Mouse (Mus musculus) kidney, postnatal 0 days (tissue): ENCODE measurements around the gene Slc45a1. TPM values are rescaled to one million over a fixed set of nuclear protein-coding genes. Genes with fewer than 3 reads are reported as not detected.

Experiments
- ATAC-seq: fragments of 200-750 bp; cut with Nextera tagmentation; replicated peaks from 2 replicates; pipeline ENCODE4 v1.8.0; 2017; ENCODE audit warnings: low read depth, moderate number of reproducible peaks, moderate TSS enrichment, moderate library complexity; ENCODE audit not compliant: low FRiP score
- DNase-seq: peaks from one replicate; pipeline ENCODE4 v3.0.0-alpha.2; 2016; ENCODE audit warnings: low spot score
- H3K27ac ChIP-seq: fragments of 300-500 bp; sonication (generic); 2 replicates; pipeline ENCODE4 v1.5.1; 2014; ENCODE audit warnings: mild to moderate bottlenecking
- H3K27me3 ChIP-seq: fragments of 300-500 bp; sonication (generic); 2 replicates; pipeline ENCODE4 v1.6.1; 2014; ENCODE audit warnings: low read length, mixed read lengths; ENCODE audit not compliant: insufficient read depth
- H3K36me3 ChIP-seq: fragments of 300-500 bp; sonication (generic); 2 replicates; pipeline ENCODE4 v1.6.1; 2014; ENCODE audit warnings: low read length, mixed read lengths; ENCODE audit not compliant: insufficient read depth
- H3K4me1 ChIP-seq: fragments of 300-500 bp; sonication (generic); replicated peaks from 2 replicates; pipeline ENCODE4 v1.6.1; 2014; ENCODE audit warnings: antibody characterized with exemption, low read length, mixed read lengths; ENCODE audit not compliant: insufficient read depth
- H3K4me2 ChIP-seq: fragments of 300-500 bp; sonication (generic); 2 replicates; pipeline ENCODE4 v1.6.1; 2014; ENCODE audit warnings: mild to moderate bottlenecking, low read length, moderate library complexity, mixed read lengths
- H3K4me3 ChIP-seq: fragments of 300-500 bp; sonication (generic); replicated peaks from 2 replicates; pipeline ENCODE4 v1.5.1; 2014; ENCODE audit warnings: low read depth, low read length
- H3K9ac ChIP-seq: fragments of 300-500 bp; sonication (generic); 2 replicates; pipeline ENCODE4 v1.6.1; 2014; ENCODE audit warnings: low read depth, low read length
- H3K9me3 ChIP-seq: fragments of 300-500 bp; sonication (generic); replicated peaks from 2 replicates; pipeline ENCODE4 v1.6.1; 2016; ENCODE audit warnings: low read length, inconsistent platforms, mixed read lengths
- CTCF ChIP-seq: IDR thresholded peaks from 2 replicates; pipeline ENCODE4 v1.5.1; 2016; ENCODE audit warnings: antibody characterized with exemption, low read depth, mild to moderate bottlenecking, moderate library complexity
- WGBS: fragments of 180-500 bp; shearing (Covaris S2); extraction: QIAGEN DNeasy Blood & Tissue Kit; methylation state at CpG from one replicate; pipeline ENCODE4 v1.1.7; 2014; 5-methylcytosine and 5-hydroxymethylcytosine counted together
- polyA plus RNA-seq: library from polyadenylated mRNA; unstranded; fragments of >200 nt; fragmentation: Nextera tagmentation; extraction: Ambion mirVana; gene quantifications from 2 replicates; pipeline ENCODE4 v1.2.1, GENCODE M21; 2015

Slc45a1 gene
- polyA plus RNA-seq, 1 experiment from 2014 or later = 0.04 TPM

- H3K4me1 ChIP-seq = peaks cover 3% of the 10 kb centered on the region; the same call in 1 of the 2 replicates
- DNase-seq = no peak
- no peak overlapping the region for H3K9ac ChIP-seq
- no peak overlapping the region for H3K4me3 ChIP-seq
- H3K27me3 ChIP-seq = no peaks in the 10 kb centered on the region
- no peak for TF ChIP-seq CTCF
- no peaks in the 10 kb centered on the region for H3K9me3 ChIP-seq
- no peaks in the 10 kb centered on the region for H3K36me3 ChIP-seq
- ATAC-seq = no peak
- 55% methylated on average over 10 of the region's 10 CpGs for WGBS
- H3K27ac ChIP-seq = no peak overlapping the region
- no peak overlapping the region for H3K4me2 ChIP-seq
These were observed 35.3 kb upstream of the Slc45a1 start for GRCm38 (mm10) chr4:150687126-150687753.

- Histone ChIP-seq H3K4me1 (peaks cover 3% of the 10 kb centered on the region; the same call in 1 of the 2 replicates), H3K9ac (no peak overlapping the region), H3K27me3 (no peaks in the 10 kb centered on the region), H3K36me3 (no peaks in the 10 kb centered on the region), H3K27ac (no peak overlapping the region), H3K4me3 (no peak overlapping the region), H3K4me2 (no peak overlapping the region), H3K9me3 (no peaks in the 10 kb centered on the region)
- no peak for TF ChIP-seq CTCF
- DNase-seq (no peak), ATAC-seq (no peak)
These were observed 34.6 kb upstream of the Slc45a1 start for GRCm38 (mm10) chr4:150686538-150686937.

- Histone ChIP-seq H3K27me3 (no peaks in the 10 kb centered on the region), H3K4me1 (peaks cover 3% of the 10 kb centered on the region; the same call in 1 of the 2 replicates), H3K9ac (no peak overlapping the region), H3K36me3 (no peaks in the 10 kb centered on the region), H3K27ac (no peak overlapping the region), H3K4me3 (no peak overlapping the region), H3K9me3 (no peaks in the 10 kb centered on the region), H3K4me2 (no peak overlapping the region)
- WGBS = 58% methylated on average over 8 of the region's 8 CpGs
- DNase-seq = no peak
- ATAC-seq = no peak
- TF ChIP-seq CTCF = no peak
These were observed 34.0 kb upstream of the Slc45a1 start for GRCm38 (mm10) chr4:150685778-150686493.

- Histone ChIP-seq H3K4me1 (peaks cover 3% of the 10 kb centered on the region; the same call in 1 of the 2 replicates), H3K4me3 (no peak overlapping the region), H3K27ac (0 out of 2 replicates have a peak overlapping the region, but pooled peaks have one; percentile 34), H3K9ac (no peak overlapping the region), H3K4me2 (no peak overlapping the region), H3K9me3 (no peaks in the 10 kb centered on the region), H3K27me3 (no peaks in the 10 kb centered on the region), H3K36me3 (no peaks in the 10 kb centered on the region)
- DNase-seq = peak; percentile 46
- WGBS = 30% methylated on average over 15 of the region's 15 CpGs
- peak; percentile 77 for ATAC-seq
- no peak for TF ChIP-seq CTCF
These were observed 33.2 kb upstream of the Slc45a1 start for GRCm38 (mm10) chr4:150685043-150685777.

- Histone ChIP-seq H3K27ac (no peak overlapping the region), H3K4me1 (no peaks in the 10 kb centered on the region; the same call in 1 of the 2 replicates), H3K9ac (no peak overlapping the region), H3K9me3 (no peaks in the 10 kb centered on the region), H3K4me3 (no peak overlapping the region), H3K4me2 (no peak overlapping the region), H3K27me3 (no peaks in the 10 kb centered on the region), H3K36me3 (no peaks in the 10 kb centered on the region)
- ATAC-seq (no peak), DNase-seq (no peak)
- 56% methylated on average over 5 of the region's 5 CpGs for WGBS
- no peak for TF ChIP-seq CTCF
These were observed 28.4 kb upstream of the Slc45a1 start for GRCm38 (mm10) chr4:150680373-150680772.

- H3K36me3 ChIP-seq = no peaks in the 10 kb centered on the region
- no peak overlapping the region for H3K9ac ChIP-seq
- no peak overlapping the region for H3K4me3 ChIP-seq
- ATAC-seq = no peak
- no peaks in the 10 kb centered on the region for H3K4me1 ChIP-seq
- no peaks in the 10 kb centered on the region for H3K9me3 ChIP-seq
- WGBS = 96% methylated on average over 20 of the region's 20 CpGs
- H3K4me2 ChIP-seq = no peak overlapping the region
- DNase-seq = no peak
- H3K27me3 ChIP-seq = no peaks in the 10 kb centered on the region
- TF ChIP-seq CTCF = no peak
- no peak overlapping the region for H3K27ac ChIP-seq
These were observed 26.8 kb upstream of the Slc45a1 start for GRCm38 (mm10) chr4:150678789-150679188.
